Mouse (Mus musculus): ENCODE measurements around the gene Pik3ap1. TPM values are rescaled to one million over a fixed set of nuclear protein-coding genes. Genes with fewer than 3 reads are reported as not detected.

Pik3ap1 gene
- total RNA-seq, 2 experiments from 2014 or later: 0.07 to 0.43 TPM

Other genes with a start within 250 kb of the Pik3ap1 start
- under 1 TPM; 0.07 TPM for gene Tll2, start 178.3 kb downstream of the Pik3ap1 start, total RNA-seq (2021)
- gene Tm9sf3, start 121.1 kb downstream of the Pik3ap1 start, total RNA-seq (2021): 10 to 100 TPM; 58.8 to 65.0 TPM
- 10 to 100 TPM; 13.2 to 13.8 TPM for gene Lcor, start 97.5 kb upstream of the Pik3ap1 start, total RNA-seq (2021)
- gene Gm340, start 197.3 kb upstream of the Pik3ap1 start, total RNA-seq (2021): 1 to 10 TPM; 4.3 to 5.6 TPM